Mouse (Mus musculus): ENCODE data around the gene Pde3a.

GRCm38 (mm10) chr6:141322961-141323360 lies 73.9 kb downstream of the Pde3a start:
- TF ChIP-seq CTCF (IDR thresholded peaks at IDR 0.05; ENCODE audit: low read depth) (no peak), EP300 (IDR thresholded peaks at IDR 0.05; ENCODE audit: low read depth) (no peak)

All from liver, embryonic 14.5 days (tissue).